Mouse (Mus musculus): ENCODE data around the gene Cyld.
A peak's percentile ranks its signal among the peaks of the same experiment; 100 is the strongest.

DNA sequence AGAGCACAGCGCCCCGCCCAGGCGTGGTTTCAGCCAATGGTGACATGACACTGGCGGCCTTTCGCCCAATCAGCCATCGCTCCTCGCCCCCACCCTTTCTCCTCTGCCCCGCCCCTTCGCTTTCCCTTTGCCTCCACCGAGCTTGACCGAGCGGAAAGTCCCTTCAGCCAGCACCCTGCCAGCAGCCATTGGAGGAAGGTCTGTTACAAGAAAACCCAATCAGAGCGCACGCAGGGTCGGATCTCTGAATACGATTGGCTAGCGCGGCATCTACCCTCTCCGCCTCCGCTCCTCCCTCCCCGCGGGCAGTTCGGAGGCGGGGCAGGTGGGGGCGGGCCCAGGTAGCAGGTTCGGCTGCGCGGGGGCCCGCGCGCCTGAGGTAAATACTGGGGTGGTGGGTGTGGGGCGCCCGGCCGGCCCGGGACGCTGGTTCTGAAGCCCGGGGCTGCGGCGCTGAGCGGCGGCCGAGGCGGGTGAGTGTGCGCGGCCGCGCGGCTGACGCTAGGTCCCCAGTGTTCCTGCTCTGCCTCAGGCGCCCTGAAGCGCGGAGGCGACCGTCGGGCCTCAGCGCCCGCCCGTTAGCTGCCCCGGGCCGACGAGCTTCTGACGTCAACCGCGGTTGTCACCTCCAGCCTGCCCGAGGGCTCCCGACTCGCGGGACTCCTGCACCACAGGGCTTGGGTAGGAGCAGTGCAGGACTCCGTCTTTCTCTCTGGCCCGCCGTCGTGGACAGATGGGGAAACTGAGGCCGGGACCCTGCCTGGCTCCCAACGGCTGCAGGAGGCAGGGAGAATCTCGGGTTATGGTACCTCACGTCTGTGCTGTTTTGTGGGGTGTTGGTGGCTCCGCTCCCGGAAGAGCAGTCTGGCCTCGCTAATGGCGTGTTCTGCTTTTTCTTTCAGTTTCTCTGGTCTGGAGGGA lies at the start of gene Cyld:
- peak; percentile 35 for TF ChIP-seq CTCF (IDR thresholded peaks at IDR 0.05; ENCODE audit: low read depth)
- no peak for TF ChIP-seq EP300 (optimal IDR thresholded peaks at IDR 0.05)
